Mouse (Mus musculus) heart, adult 2 months (tissue): ENCODE results near the gene Trio.

Source experiments
- CTCF ChIP-seq: fragments of 200-600 bp; IDR thresholded peaks from 2 replicates; pipeline ENCODE4 v1.8.1; 2022; ENCODE audit warnings: antibody characterized with exemption, mild to moderate bottlenecking, moderate library complexity
- POLR2A ChIP-seq: fragments of 200-500 bp; IDR thresholded peaks from 2 replicates; pipeline ENCODE4 v1.6.1; 2011; ENCODE audit warnings: mild to moderate bottlenecking, low read depth, low read length, control low read depth; ENCODE audit not compliant: insufficient read depth

- no peak for TF ChIP-seq CTCF
- TF ChIP-seq POLR2A = no peak
Observed at GRCm38 (mm10) chr15:27994870-27995269, 30.8 kb downstream of the Trio start.
